Mouse (Mus musculus): ENCODE data around the gene Kctd2.

GRCm38 (mm10) chr11:115451781-115452241, 31.9 kb downstream of the Kctd2 start:
- no peak for TF ChIP-seq HCFC1 (IDR thresholded peaks at IDR 0.05; ENCODE audit: borderline replicate concordance, insufficient read depth, low read length)
- TF ChIP-seq CHD2 (IDR thresholded peaks at IDR 0.05; ENCODE audit: low read depth, low read length) = no peak
- no peak for TF ChIP-seq ZC3H11A (IDR thresholded peaks at IDR 0.05; ENCODE audit: borderline replicate concordance, low read depth, low read length)
- no peak for TF ChIP-seq MAFK (IDR thresholded peaks at IDR 0.05; ENCODE audit: insufficient read depth, low read depth, low read length)

Data from ES-E14 (cell line).